Mouse (Mus musculus) naive thymus-derived CD4-positive, alpha-beta T cell, adult 5 months (primary cell): Measurements from ENCODE around the gene Fkbp1b. TPM values are rescaled to one million over a fixed set of nuclear protein-coding genes. Genes with fewer than 3 reads are reported as not detected.

Experiments used
- polyA plus RNA-seq: library from polyadenylated mRNA; unstranded; fragments of 100-300 nt; shearing (Covaris generic); gene quantifications from one replicate; pipeline ENCODE4 v1.2.1, GENCODE M21; 2017

Gene Fkbp1b
- polyA plus RNA-seq, result not detected

GRCm38 (mm10) chr12:4841392-4841887, at the start of gene Fkbp1b:
Gene Fkbp1b (minus strand): TSS chr12:4841591.

GRCm38 (mm10) chr12:4874161-4874927, 33.0 kb upstream of the Fkbp1b start, which contains the start of gene Mfsd2b:
Gene Mfsd2b (minus strand): TSS chr12:4874359.

GRCm38 (mm10) chr12:4842890-4843597, 1.7 kb upstream of the Fkbp1b start, which contains the start of gene Wdcp:
Gene Wdcp (plus strand): TSS chr12:4843303.

GRCm38 (mm10) chr12:4817361-4818101, 23.9 kb downstream of the Fkbp1b start, which contains the start of gene Sf3b6:
Gene Sf3b6 (plus strand): TSS chr12:4817544.

Other genes with a start within 250 kb of the Fkbp1b start
- 206 TPM for gene Itsn2, start 249.0 kb downstream of the Fkbp1b start, polyA plus RNA-seq
- gene Gm3625, start 248.7 kb downstream of the Fkbp1b start, polyA plus RNA-seq, result not detected
- 0.19 TPM for gene Fam228a, start 103.2 kb downstream of the Fkbp1b start, polyA plus RNA-seq
- not detected for gene Pfn4, start 72.6 kb downstream of the Fkbp1b start, polyA plus RNA-seq
- not detected for gene Fam228b, start 72.3 kb downstream of the Fkbp1b start, polyA plus RNA-seq
- 314 TPM for gene Sf3b6, start 24.0 kb downstream of the Fkbp1b start, polyA plus RNA-seq
- gene Wdcp, start 1.7 kb upstream of the Fkbp1b start, polyA plus RNA-seq, result 9.2 TPM
- gene Mfsd2b, start 32.8 kb upstream of the Fkbp1b start, polyA plus RNA-seq, result 0.32 TPM
- gene Ubxn2a, start 66.1 kb upstream of the Fkbp1b start, polyA plus RNA-seq, result 58.2 TPM
- gene Atad2b, start 75.8 kb upstream of the Fkbp1b start, polyA plus RNA-seq, result 60.1 TPM